13 mouse cellular contexts compared by ENCODE assay signal in the genomic region with DNA sequence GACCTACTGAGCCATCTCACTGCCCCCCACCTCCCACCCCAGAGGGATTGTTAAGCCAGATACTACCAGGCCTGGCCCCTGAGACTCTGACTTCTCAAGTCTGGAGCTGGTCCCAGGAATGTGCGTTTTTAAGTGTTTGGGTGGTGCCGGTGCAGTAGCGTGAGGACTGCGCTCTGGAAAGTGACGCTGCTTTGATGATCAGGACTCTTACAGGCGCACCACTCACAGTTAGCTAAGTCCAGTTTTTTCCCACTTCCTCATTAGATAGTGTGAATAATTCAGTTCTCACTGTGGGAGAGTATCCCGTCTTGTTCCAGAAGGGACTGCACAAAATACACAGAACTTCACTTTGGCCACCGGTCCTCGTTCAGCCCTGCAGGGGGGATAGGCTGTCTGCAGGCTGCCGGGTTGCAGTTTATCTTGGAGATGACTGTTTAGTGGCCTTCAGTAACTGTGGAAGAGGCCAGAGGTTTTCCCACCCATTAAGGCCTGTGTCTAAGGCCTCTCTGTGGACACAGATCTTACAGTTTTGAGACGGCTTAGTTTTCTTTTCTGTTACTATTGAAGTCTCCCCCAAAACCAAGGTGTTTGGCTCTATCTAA.
A peak's percentile ranks its signal among the peaks of the same experiment; 100 is the strongest.
DNase-seq lines count a peak whose midpoint lies in the region; ATAC-seq and TF ChIP-seq lines count a peak whose summit lies in the region.
"Had no signal": no experiment of that assay in that cellular context is flagged by ENCODE, and none has a peak within 500 bp of the region (broad histone marks: within the 10 kb centered on the region; RNA-seq: fewer than 3 reads in every experiment).

No protein-coding gene starts in this region.

- no peak overlapping the region for H3K9ac ChIP-seq in kidney, postnatal 0 days (ENCODE audit: low read depth, low read length)
- no peak overlapping the region for H3K9ac ChIP-seq in kidney, embryonic 15.5 days
- peak overlapping the region; percentile 27; the same call in 1 of the 2 replicates for H3K9ac ChIP-seq in heart, embryonic 15.5 days
- H3K9ac ChIP-seq: limb, embryonic 12.5 days; neural tube, embryonic 13.5 days had no signal

- H3K4me1 ChIP-seq in kidney, postnatal 0 days (replicated peaks; ENCODE audit: insufficient read depth, low read length), result 0 out of 2 replicates have a peak, but pooled peaks cover 3% of the 10 kb centered on the region
- peaks cover 20% of the 10 kb centered on the region for H3K4me1 ChIP-seq in kidney, embryonic 15.5 days
- peaks cover 51% of the 10 kb centered on the region for H3K4me1 ChIP-seq in heart, embryonic 15.5 days (replicated peaks)

- no peak overlapping the region for H3K27ac ChIP-seq in kidney, postnatal 0 days
- no peak overlapping the region for H3K27ac ChIP-seq in kidney, embryonic 15.5 days
- H3K27ac ChIP-seq in heart, embryonic 15.5 days, result peak overlapping the region; percentile 80
- H3K27ac ChIP-seq: neural tube, embryonic 13.5 days had no signal

- WGBS in kidney, postnatal 0 days, result 38% methylated on average over 11 of the region's 11 CpGs
- WGBS in kidney, embryonic 15.5 days, result 42% methylated on average over 11 of the region's 11 CpGs
- 12% methylated on average over 11 of the region's 11 CpGs for WGBS in heart, embryonic 15.5 days

- TF ChIP-seq CTCF in kidney, postnatal 0 days (IDR thresholded peaks at IDR 0.05; ENCODE audit: low read depth), result no peak

- no peak for ATAC-seq in kidney, postnatal 0 days (replicated peaks; ENCODE audit: low FRiP score, low read depth)
- no peak; the same call in 1 of the 2 replicates for ATAC-seq in kidney, embryonic 15.5 days (replicated peaks; ENCODE audit: low FRiP score)
- peak; percentile 64 for ATAC-seq in heart, embryonic 15.5 days (replicated peaks; ENCODE audit: insufficient number of reproducible peaks, insufficient read depth, low FRiP score, low read depth)

- H3K27me3 ChIP-seq in kidney, postnatal 0 days (ENCODE audit: insufficient read depth, low read length), result no peaks in the 10 kb centered on the region
- no peaks in the 10 kb centered on the region for H3K27me3 ChIP-seq in kidney, embryonic 15.5 days
- no peaks in the 10 kb centered on the region for H3K27me3 ChIP-seq in heart, embryonic 15.5 days
- H3K27me3 ChIP-seq: limb, embryonic 12.5 days; neural tube, embryonic 13.5 days had no signal

- peak; percentile 57 to 75 for DNase-seq in adrenal gland, adult (ENCODE audit: inconsistent age in 2 of 2, low spot score in 1 of 2)
- DNase-seq in adrenal gland, adult 18-20 months (ENCODE audit: low spot score in 2 of 2), result no peak
- DNase-seq in kidney, postnatal 0 days (ENCODE audit: low spot score), result peak; percentile 55
- peak; percentile 39 to 67 for DNase-seq in lung, postnatal 4 days
- DNase-seq in frontal cortex, postnatal 25 days (ENCODE audit: low spot score in 2 of 2), result no peak
- no peak for DNase-seq in layer of hippocampus, postnatal 14 days (ENCODE audit: low spot score in 2 of 2)
- DNase-seq: gastrocnemius, postnatal 14 days; kidney, adult 11 months had no signal

- no peak overlapping the region for H3K4me2 ChIP-seq in kidney, postnatal 0 days (ENCODE audit: low read length)
- no peak overlapping the region for H3K4me2 ChIP-seq in kidney, embryonic 15.5 days
- peak overlapping the region; percentile 44 for H3K4me2 ChIP-seq in heart, embryonic 15.5 days
- H3K4me2 ChIP-seq: limb, embryonic 12.5 days; neural tube, embryonic 13.5 days had no signal

- H3K36me3 ChIP-seq in kidney, postnatal 0 days (ENCODE audit: insufficient read depth, low read length), result peaks cover 4% of the 10 kb centered on the region; the same call in 1 of the 2 replicates
- peaks cover 32% of the 10 kb centered on the region for H3K36me3 ChIP-seq in kidney, embryonic 15.5 days
- H3K36me3 ChIP-seq in heart, embryonic 15.5 days, result peaks cover 11% of the 10 kb centered on the region
- H3K36me3 ChIP-seq: G1E had no signal

- no peak overlapping the region for H3K4me3 ChIP-seq in kidney, postnatal 0 days (replicated peaks; ENCODE audit: low read depth, low read length)
- H3K4me3 ChIP-seq in kidney, embryonic 15.5 days (replicated peaks), result no peak overlapping the region
- no peak overlapping the region for H3K4me3 ChIP-seq in heart, embryonic 15.5 days
- H3K4me3 ChIP-seq: limb, embryonic 12.5 days; neural tube, embryonic 13.5 days had no signal

- H3K9me3 ChIP-seq in kidney, postnatal 0 days (replicated peaks; ENCODE audit: low read length), result no peaks in the 10 kb centered on the region
- 0 out of 2 replicates have a peak, but pooled peaks cover 4% of the 10 kb centered on the region for H3K9me3 ChIP-seq in kidney, embryonic 15.5 days (replicated peaks)
- H3K9me3 ChIP-seq in heart, embryonic 15.5 days (replicated peaks), result no peaks in the 10 kb centered on the region

Comparison
In these comparisons a context has a peak if more than half of its experiments do, and no peak if none do; other contexts are left out.
1. DNase-seq: peak in adrenal gland, adult (2 of 2), kidney, postnatal 0 days (single experiment) and lung, postnatal 4 days (2 of 2); none in adrenal gland, adult 18-20 months (0 of 2), frontal cortex, postnatal 25 days (0 of 2) and layer of hippocampus, postnatal 14 days (0 of 2).